ENCODE assay signal across 8 mouse cellular contexts in genomic region chr13:42403231-42404020, GRCm38 (mm10).
DNase-seq lines count a peak whose midpoint lies in the region; ATAC-seq lines count a peak whose summit lies in the region.

No protein-coding gene starts in this region.

- no peak for ATAC-seq in heart, embryonic 11.5 days (replicated peaks; ENCODE audit: insufficient number of reproducible peaks, low FRiP score, low TSS enrichment)
- ATAC-seq in liver, embryonic 12.5 days: no peak
- no peak for ATAC-seq in forebrain, embryonic 14.5 days

- no peak overlapping the region for H3K4me2 ChIP-seq in heart, embryonic 11.5 days
- no peak overlapping the region for H3K4me2 ChIP-seq in liver, embryonic 12.5 days
- no peak overlapping the region for H3K4me2 ChIP-seq in forebrain, embryonic 14.5 days (ENCODE audit: low read length)

- DNase-seq in heart, adult 11 months: peak; percentile 93
- peak; percentile 93 for DNase-seq in brain, adult 2 months (ENCODE audit: low read depth, low spot score)
- peak; percentile 20 to 39 for DNase-seq in gastrocnemius, adult 8-10 months (ENCODE audit: low spot score in 2 of 2)
- peak; percentile 30 to 75 for DNase-seq in left cerebral cortex, adult 9 months (ENCODE audit: low spot score in 2 of 2)
- no peak for DNase-seq in thymus, postnatal 10 days (ENCODE audit: low spot score in 2 of 2)
- no peak for DNase-seq in forebrain, embryonic 14.5 days (ENCODE audit: low spot score)

- no peak overlapping the region for H3K27ac ChIP-seq in heart, embryonic 11.5 days (ENCODE audit: low read depth, low read length)
- no peak overlapping the region for H3K27ac ChIP-seq in liver, embryonic 12.5 days
- no peak overlapping the region for H3K27ac ChIP-seq in forebrain, embryonic 14.5 days (ENCODE audit: low read depth, low read length)

- H3K4me1 ChIP-seq in heart, embryonic 11.5 days (ENCODE audit: control insufficient read depth, insufficient read depth, low read length): 0 out of 2 replicates have a peak, but pooled peaks cover 5% of the 10 kb centered on the region
- H3K4me1 ChIP-seq in liver, embryonic 12.5 days: no peaks in the 10 kb centered on the region
- H3K4me1 ChIP-seq in forebrain, embryonic 14.5 days (ENCODE audit: control insufficient read depth, insufficient read depth, low read length): peaks cover 3% of the 10 kb centered on the region; the same call in 1 of the 2 replicates

- no peak overlapping the region for H3K9ac ChIP-seq in heart, embryonic 11.5 days (ENCODE audit: low read depth, low read length)
- H3K9ac ChIP-seq in liver, embryonic 12.5 days: no peak overlapping the region
- no peak overlapping the region for H3K9ac ChIP-seq in forebrain, embryonic 14.5 days (ENCODE audit: low read length)

- 82% methylated on average over 3 of the region's 3 CpGs for whole genome bisulfite sequencing in heart, embryonic 11.5 days (ENCODE audit: insufficient replicate concordance)
- 58% methylated on average over 3 of the region's 3 CpGs for WGBS in liver, embryonic 12.5 days (ENCODE audit: insufficient replicate concordance)
- 87% methylated on average over 3 of the region's 3 CpGs for WGBS in forebrain, embryonic 14.5 days

- H3K4me3 ChIP-seq in heart, embryonic 11.5 days (ENCODE audit: low read depth, low read length): no peak overlapping the region
- H3K4me3 ChIP-seq in liver, embryonic 12.5 days: no peak overlapping the region
- no peak overlapping the region for H3K4me3 ChIP-seq in forebrain, embryonic 14.5 days (ENCODE audit: low read depth, low read length)

- no peaks in the 10 kb centered on the region for H3K36me3 ChIP-seq in heart, embryonic 11.5 days (ENCODE audit: control insufficient read depth, insufficient read depth, low read length)
- H3K36me3 ChIP-seq in liver, embryonic 12.5 days: no peaks in the 10 kb centered on the region
- H3K36me3 ChIP-seq in forebrain, embryonic 14.5 days (ENCODE audit: control insufficient read depth, insufficient read depth, low read length): no peaks in the 10 kb centered on the region

- H3K27me3 ChIP-seq in heart, embryonic 11.5 days (ENCODE audit: control insufficient read depth, insufficient read depth, low read length): no peaks in the 10 kb centered on the region
- H3K27me3 ChIP-seq in liver, embryonic 12.5 days (replicated peaks): no peaks in the 10 kb centered on the region
- no peaks in the 10 kb centered on the region for H3K27me3 ChIP-seq in forebrain, embryonic 14.5 days (replicated peaks; ENCODE audit: control insufficient read depth, insufficient read depth, low read length)

- no peaks in the 10 kb centered on the region for H3K9me3 ChIP-seq in heart, embryonic 11.5 days (replicated peaks; ENCODE audit: control insufficient read depth, low read length)
- H3K9me3 ChIP-seq in liver, embryonic 12.5 days (replicated peaks): no peaks in the 10 kb centered on the region
- H3K9me3 ChIP-seq in forebrain, embryonic 14.5 days (replicated peaks; ENCODE audit: control insufficient read depth, low read length): no peaks in the 10 kb centered on the region

Comparison
In these comparisons a context has a peak if more than half of its experiments do, and no peak if none do; other contexts are left out.
1. DNase-seq: peak in heart, adult 11 months (single experiment), brain, adult 2 months (single experiment), gastrocnemius, adult 8-10 months (2 of 2) and left cerebral cortex, adult 9 months (2 of 2); none in thymus, postnatal 10 days (0 of 2) and forebrain, embryonic 14.5 days (single experiment).